ENCODE assay signal across 19 mouse cellular contexts in the genomic region with DNA sequence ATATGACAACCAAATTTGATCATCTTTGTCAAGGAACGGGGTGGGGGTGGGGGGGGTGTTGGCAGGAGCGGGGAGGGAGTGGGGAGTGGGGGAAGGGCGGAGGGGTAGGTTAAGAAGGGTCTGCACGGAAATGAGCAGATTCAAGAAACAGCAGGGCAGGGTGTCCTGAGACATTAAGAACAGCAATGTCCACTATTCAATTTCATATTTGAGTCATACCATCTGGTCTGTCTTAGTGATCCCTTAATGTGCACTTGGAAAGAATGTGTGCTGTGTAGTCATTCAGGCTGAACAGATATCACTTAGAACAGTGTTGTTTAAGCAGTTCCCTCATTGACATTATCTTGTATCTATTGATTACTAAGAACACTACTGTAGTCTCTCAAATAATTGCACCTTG.
"Had no signal": no experiment of that assay in that cellular context is flagged by ENCODE, and none has a peak within 500 bp of the region (broad histone marks: within the 10 kb centered on the region; RNA-seq: fewer than 3 reads in every experiment).

No protein-coding gene starts in this region.

- H3K36me3 ChIP-seq: limb, embryonic 12.5 days; limb, embryonic 15.5 days; liver, embryonic 15.5 days; midbrain, embryonic 12.5 days; midbrain, embryonic 15.5 days; neural tube, embryonic 12.5 days; neural tube, embryonic 15.5 days; stomach, embryonic 15.5 days had no signal

- H3K4me1 ChIP-seq: limb, embryonic 12.5 days; limb, embryonic 15.5 days; liver, embryonic 15.5 days; midbrain, embryonic 12.5 days; midbrain, embryonic 15.5 days; neural tube, embryonic 12.5 days; neural tube, embryonic 15.5 days had no signal

- H3K27me3 ChIP-seq: limb, embryonic 12.5 days; limb, embryonic 15.5 days; liver, embryonic 15.5 days; midbrain, embryonic 12.5 days; midbrain, embryonic 15.5 days; neural tube, embryonic 12.5 days; neural tube, embryonic 15.5 days; stomach, embryonic 15.5 days had no signal

- DNase-seq: kidney, adult 2 months; kidney, postnatal 4 days; right cerebral cortex, adult 18-20 months; right cerebral cortex, postnatal 14 days; right cerebral cortex, postnatal 4 days; thymus, postnatal 25 days had no signal

- H3K9me3 ChIP-seq: limb, embryonic 12.5 days; limb, embryonic 15.5 days; liver, embryonic 15.5 days; midbrain, embryonic 15.5 days; neural tube, embryonic 12.5 days; neural tube, embryonic 15.5 days; stomach, embryonic 15.5 days had no signal

- H3K4me3 ChIP-seq: limb, embryonic 12.5 days; limb, embryonic 15.5 days; liver, embryonic 15.5 days; midbrain, embryonic 12.5 days; midbrain, embryonic 15.5 days; neural tube, embryonic 12.5 days; neural tube, embryonic 15.5 days; stomach, embryonic 15.5 days had no signal

- H3K9ac ChIP-seq: limb, embryonic 12.5 days; limb, embryonic 15.5 days; liver, embryonic 15.5 days; lung, embryonic 14.5 days; midbrain, embryonic 12.5 days; midbrain, embryonic 15.5 days; neural tube, embryonic 12.5 days; neural tube, embryonic 15.5 days; stomach, embryonic 15.5 days had no signal

- H3K4me2 ChIP-seq: limb, embryonic 12.5 days; limb, embryonic 15.5 days; liver, embryonic 11.5 days; liver, embryonic 15.5 days; lung, embryonic 14.5 days; midbrain, embryonic 12.5 days; midbrain, embryonic 15.5 days; neural tube, embryonic 12.5 days; neural tube, embryonic 15.5 days; stomach, embryonic 15.5 days had no signal

- ATAC-seq: intestine, postnatal 0 days; midbrain, embryonic 15.5 days had no signal

- H3K27ac ChIP-seq: kidney, postnatal 0 days; limb, embryonic 12.5 days; limb, embryonic 15.5 days; liver, embryonic 15.5 days; macrophage; midbrain, embryonic 12.5 days; midbrain, embryonic 15.5 days; neural tube, embryonic 12.5 days; neural tube, embryonic 15.5 days; stomach, embryonic 15.5 days had no signal
